Mouse (Mus musculus) CH12.LX (cell line): ENCODE results near the gene Cped1.

Experiments used
- CHD1 ChIP-seq: IDR thresholded peaks from 2 replicates; pipeline ENCODE4 v1.6.1; 2012; ENCODE audit warnings: low read depth, low read length, improper control_type of control experiment, inconsistent platforms
- CTCF ChIP-seq, 2 experiments: IDR thresholded peaks in 1 of 2; conservative IDR thresholded peaks in 1 of 2; 2 replicates each; pipeline ENCODE4 v1.5.1; 2011 to 2012; ENCODE audit warnings: low read depth in 2 of 2, low read length in 2 of 2, improper control_type of control experiment in 1 of 2, inconsistent platforms in 1 of 2, mild to moderate bottlenecking in 1 of 2, moderate library complexity in 1 of 2
- EP300 ChIP-seq: IDR thresholded peaks from 2 replicates; pipeline ENCODE4 v1.6.1; 2011; ENCODE audit warnings: low read length, improper control_type of control experiment
- MAFK ChIP-seq: IDR thresholded peaks from 2 replicates; pipeline ENCODE4 v1.6.1; 2011; ENCODE audit warnings: low read length, improper control_type of control experiment; ENCODE audit not compliant: insufficient replicate concordance
- MAX ChIP-seq: IDR thresholded peaks from 2 replicates; pipeline ENCODE4 v1.6.1; 2011; ENCODE audit warnings: low read length, improper control_type of control experiment
- POLR2A ChIP-seq: IDR thresholded peaks from 2 replicates; pipeline ENCODE4 v1.6.1; 2011; ENCODE audit warnings: low read depth, mild to moderate bottlenecking, improper control_type of control experiment, low read length
- POLR2AphosphoS2 ChIP-seq: IDR thresholded peaks from 2 replicates; pipeline ENCODE4 v1.6.1; 2011; ENCODE audit warnings: low read depth, low read length, improper control_type of control experiment
- TCF12 ChIP-seq: IDR thresholded peaks from 2 replicates; pipeline ENCODE4 v1.6.1; 2014; ENCODE audit warnings: low read depth, mild to moderate bottlenecking, inconsistent platforms, low read length, improper control_type of control experiment
- UBTF ChIP-seq: IDR thresholded peaks from 2 replicates; pipeline ENCODE4 v1.6.1; 2012; ENCODE audit warnings: low read depth, mild to moderate bottlenecking, inconsistent platforms, low read length, improper control_type of control experiment, moderate library complexity
- USF1 ChIP-seq: IDR thresholded peaks from 2 replicates; pipeline ENCODE4 v1.6.1; 2014; ENCODE audit warnings: low read depth, mild to moderate bottlenecking, inconsistent platforms, low read length, improper control_type of control experiment
- USF2 ChIP-seq: conservative IDR thresholded peaks from 2 replicates; pipeline ENCODE4 v1.6.1; 2011; ENCODE audit warnings: low read depth, low read length, improper control_type of control experiment
- ZMIZ1 ChIP-seq: IDR thresholded peaks from 2 replicates; pipeline ENCODE4 v1.6.1; 2012; ENCODE audit warnings: low read depth, mild to moderate bottlenecking, inconsistent platforms, low read length, improper control_type of control experiment
- ZNF384 ChIP-seq: IDR thresholded peaks from 2 replicates; pipeline ENCODE4 v1.6.1; 2012; ENCODE audit warnings: low read depth, low read length, improper control_type of control experiment, inconsistent platforms

DNA sequence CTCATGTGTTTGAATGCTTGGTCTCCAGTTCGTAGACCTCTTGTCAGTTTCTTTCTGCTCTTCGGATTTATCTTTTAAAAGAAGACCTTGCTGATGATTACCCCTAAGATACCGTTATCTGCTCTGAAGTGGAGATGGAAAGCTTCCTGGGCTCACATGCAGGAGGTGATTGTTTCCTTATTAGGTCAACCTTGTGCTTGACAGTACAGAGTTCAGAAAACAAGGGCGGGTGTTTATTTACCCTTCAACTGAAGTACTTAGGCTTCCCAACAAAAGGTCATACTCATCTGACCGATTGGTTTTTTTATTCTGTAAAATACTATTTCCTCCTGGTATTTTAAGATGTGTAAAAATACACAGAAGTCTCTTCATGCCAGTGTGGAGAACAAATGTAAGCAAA, 106.1 kb downstream of the Cped1 start:
- TF ChIP-seq ZMIZ1 = no peak
- no peak for TF ChIP-seq TCF12
- TF ChIP-seq CTCF (conservative IDR thresholded peaks at IDR 0.05 in 1 of 2, IDR thresholded peaks at IDR 0.05 in 1 of 2; ENCODE audit: low read depth in 2 of 2, low read length in 2 of 2) = no peak
- TF ChIP-seq CHD1 = no peak
- no peak for TF ChIP-seq MAX
- no peak for TF ChIP-seq ZNF384
- TF ChIP-seq POLR2A = no peak
- no peak for TF ChIP-seq USF1
- TF ChIP-seq MAFK = no peak
- no peak for TF ChIP-seq EP300
- TF ChIP-seq POLR2AphosphoS2 = no peak
- no peak for TF ChIP-seq UBTF
- TF ChIP-seq USF2 = no peak
